Mouse (Mus musculus) heart, postnatal 14 days (tissue): Measurements from ENCODE around the gene Snph. TPM values are rescaled to one million over a fixed set of nuclear protein-coding genes. Genes with fewer than 3 reads are reported as not detected.
"Not testable (repeated sequence)": the region's sequence is repeated elsewhere in the genome, so short reads cannot be mapped to it uniquely, and the experiment has no call there.

ENCODE experiments used
- DNase-seq, 2 experiments: peaks; one replicate each; pipeline ENCODE4 v3.0.0; 2021 to 2022
- intact Hi-C: fragments of 180-260 bp; cut with DNase I; formaldehyde crosslinking; loops from one replicate; pipeline ENCODE4 v1.15.1; 2025
- long read RNA-seq, 2 experiments: library from polyadenylated mRNA; stranded (forward); transcript quantifications; one replicate each; pipeline ENCODE4 v2.0.0; 2021
- total RNA-seq, 2 experiments: library from RNA; stranded (reverse); gene quantifications; 2 replicates each; pipeline ENCODE4 v1.2.3; 2021

Gene Snph
- total RNA-seq: 1 to 10 TPM; 3.6 to 3.7 TPM
- long read RNA-seq, experiment 1, partial matches to known transcripts: 0 of 3 reads
- long read RNA-seq, experiment 1, other reads (novel, unspliced or antisense): 3 of 3 reads
- long read RNA-seq, experiment 2, partial matches to known transcripts: 0 of 1 reads
- long read RNA-seq, experiment 2, other reads (novel, unspliced or antisense): 1 of 1 reads

DNA sequence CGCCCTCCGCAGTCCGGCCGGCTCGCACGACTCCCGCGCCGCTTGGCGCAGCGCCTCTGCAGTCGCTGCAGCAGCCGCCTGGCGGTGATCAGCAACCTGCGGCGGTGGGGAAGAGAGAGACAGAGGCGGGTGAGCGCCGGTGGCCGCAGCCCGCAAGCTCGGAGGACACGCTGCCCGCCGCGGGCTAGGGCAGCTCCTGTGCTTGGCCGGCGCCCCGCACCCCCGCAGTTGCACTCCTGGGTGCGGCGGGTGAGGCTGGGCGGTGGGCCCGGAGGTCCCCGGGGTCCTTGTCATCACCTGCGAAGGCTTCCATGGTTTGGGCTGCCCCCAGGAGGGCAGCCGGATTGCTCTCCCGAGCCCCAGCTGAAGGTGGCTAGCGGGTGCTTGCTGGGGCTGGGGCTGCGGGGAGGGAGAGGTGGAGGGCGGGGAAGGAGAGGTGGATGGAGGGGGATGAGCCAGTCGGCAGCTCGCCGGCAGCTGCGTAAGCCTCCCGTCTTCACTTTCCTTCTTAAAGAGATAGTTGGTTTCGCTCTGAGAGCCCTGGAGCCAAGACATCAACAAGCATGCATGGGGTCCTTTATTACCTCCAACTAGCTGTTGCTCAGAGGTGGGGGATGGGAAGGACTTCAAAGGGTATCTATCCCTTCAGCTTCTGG lies at the start of gene Snph:
Snph (minus strand) TSS at position 435 of the 656 bp plus-strand sequence.
- DNase-seq: peak; percentile 58 to 59
- intact Hi-C loops: no loop called here

GRCm38 (mm10) chr2:151676234-151676633 lies 43.8 kb upstream of the Snph start:
- intact Hi-C loops: no loop called here
- DNase-seq: no peak

GRCm38 (mm10) chr2:151670968-151671329 lies 38.6 kb upstream of the Snph start:
- intact Hi-C loops: no loop called here
- no peak for DNase-seq

GRCm38 (mm10) chr2:151670026-151670967 lies 37.9 kb upstream of the Snph start:
- intact Hi-C loops: no loop called here
- no peak for DNase-seq

DNA sequence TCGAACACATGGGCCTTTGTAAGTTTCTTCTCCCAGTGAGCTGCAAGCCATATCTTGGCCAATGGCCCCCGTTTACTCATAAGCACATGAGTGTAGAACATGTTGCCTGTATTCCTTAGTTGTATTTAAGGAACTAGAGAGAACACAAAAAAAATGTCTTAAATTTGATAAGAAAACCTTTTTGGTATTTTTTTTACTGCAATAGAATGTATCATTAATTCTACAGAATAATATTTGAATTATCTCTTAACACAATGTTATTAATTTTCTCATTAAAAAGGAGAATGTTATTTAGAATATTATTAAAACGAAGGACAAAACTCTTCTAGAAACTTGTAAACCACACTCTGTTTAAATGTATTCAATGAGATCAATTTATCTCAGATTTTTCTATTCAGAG lies 36.0 kb upstream of the Snph start, which contains the start of gene Rad21l:
Rad21l (minus strand) TSS at position 101 of the 400 bp plus-strand sequence.
- intact Hi-C loops: no loop called here
- DNase-seq: no peak

DNA sequence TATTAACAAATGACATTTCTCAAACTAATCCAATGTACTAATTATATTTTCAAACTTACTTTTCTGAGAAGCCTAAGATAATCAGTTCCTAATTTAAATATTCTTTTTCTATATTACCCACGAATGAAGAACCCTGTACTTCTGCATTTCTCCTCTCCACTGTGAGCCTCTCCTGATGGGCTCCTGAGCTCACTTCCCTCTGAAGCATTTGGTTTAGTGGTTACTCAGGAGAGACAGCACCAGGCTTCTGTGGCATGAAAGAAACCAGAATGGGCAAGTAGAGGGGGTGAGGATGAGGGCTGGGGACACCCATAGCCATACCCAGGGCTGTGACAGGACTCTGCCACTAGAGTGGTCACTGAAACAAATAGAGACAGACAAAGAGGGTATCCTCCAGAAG lies 19.7 kb upstream of the Snph start:
- DNase-seq: no peak
- intact Hi-C loops: no loop called here

DNA sequence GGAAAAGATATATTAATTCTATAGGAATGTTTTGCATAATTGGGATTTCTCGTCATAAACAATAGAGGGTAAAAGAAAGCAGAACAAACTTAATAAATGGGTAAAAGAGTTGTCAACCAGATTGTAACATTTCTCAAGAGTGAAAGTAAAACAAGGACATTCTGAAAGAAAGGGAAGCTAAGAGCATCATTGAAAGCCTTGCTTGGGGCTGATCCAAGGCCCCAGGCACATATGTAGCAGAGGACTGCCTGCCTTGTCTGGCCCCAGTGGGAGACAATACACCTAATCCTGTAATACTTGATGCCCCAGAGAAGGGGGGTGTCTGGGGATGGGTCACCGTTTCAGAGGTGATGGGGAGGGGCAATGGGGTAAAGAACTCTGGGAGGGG lies 3.6 kb upstream of the Snph start:
- DNase-seq: no peak
- intact Hi-C loops: no loop called here

GRCm38 (mm10) chr2:151635362-151636014 lies 3.1 kb upstream of the Snph start:
- no peak for DNase-seq
- intact Hi-C loops: no loop called here

DNA sequence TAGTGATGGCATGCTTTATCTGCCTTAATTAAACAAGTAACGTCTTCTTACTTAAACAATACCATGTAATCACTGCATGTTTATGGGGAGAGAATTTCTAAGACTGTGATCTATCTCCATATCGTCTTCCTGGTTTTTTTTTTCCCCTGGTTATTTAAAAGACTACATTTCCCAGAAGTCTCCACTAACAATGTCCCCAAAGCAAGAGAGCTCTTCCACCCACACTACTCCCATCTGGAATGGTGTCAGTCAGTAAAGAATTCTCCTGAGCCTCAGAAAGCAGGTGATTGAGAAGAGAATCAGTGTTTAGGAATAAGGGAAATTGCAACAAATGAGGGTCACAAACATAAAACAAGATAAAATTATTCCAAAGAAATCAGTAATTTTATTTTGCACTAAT lies 2.5 kb upstream of the Snph start:
- intact Hi-C loops: no loop called here
- no peak for DNase-seq

- intact Hi-C loops: no loop called here
- no peak for DNase-seq
Measured at GRCm38 (mm10) chr2:151632982-151633381, 589 bp upstream of the Snph start.

GRCm38 (mm10) chr2:151631406-151632158 lies 811 bp downstream of the Snph start:
- intact Hi-C loops: no loop called here
- no peak for DNase-seq

DNA sequence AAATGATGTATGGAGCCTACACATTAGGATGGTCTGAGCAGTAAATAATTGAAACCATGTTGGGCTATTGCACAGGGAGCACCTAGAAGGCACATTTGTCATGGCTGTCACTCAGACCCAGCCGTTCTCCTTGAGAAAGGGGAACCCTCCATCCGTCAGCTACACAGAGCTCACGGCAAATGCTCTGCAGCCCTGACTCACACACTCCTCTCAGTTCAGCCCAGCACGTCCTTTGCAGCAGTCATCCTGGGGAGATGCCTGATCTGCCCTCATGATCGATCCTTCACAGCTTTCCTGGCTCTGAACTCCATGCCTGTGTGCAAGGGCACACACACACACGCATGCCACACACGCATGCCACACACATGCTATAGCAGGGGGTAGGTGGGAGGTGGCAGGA lies 3.1 kb downstream of the Snph start:
- intact Hi-C loops: no loop called here
- DNase-seq: no peak

DNA sequence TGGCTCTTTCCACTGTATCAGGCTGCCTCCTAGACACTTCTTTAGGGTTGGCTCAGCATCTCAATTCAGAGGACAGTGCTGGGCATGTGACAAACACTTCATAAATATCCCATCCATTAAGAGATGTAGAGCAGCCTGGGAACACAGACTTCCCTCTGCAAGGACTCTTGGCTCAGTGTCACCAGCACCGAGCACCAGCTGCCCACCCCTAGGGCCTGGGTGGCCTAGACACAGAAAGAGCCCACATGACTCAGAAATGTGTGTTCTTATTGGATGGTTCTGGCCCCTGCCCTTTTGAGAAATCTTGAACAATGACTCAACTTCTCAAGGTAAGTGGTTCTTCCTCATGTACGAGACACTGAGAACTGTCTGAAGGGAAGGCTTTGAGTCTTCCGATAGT lies 4.4 kb downstream of the Snph start:
- intact Hi-C loops: no loop called here
- DNase-seq: no peak

GRCm38 (mm10) chr2:151626296-151626695 lies 6.1 kb downstream of the Snph start:
- DNase-seq: no peak
- intact Hi-C loops: no loop called here

DNA sequence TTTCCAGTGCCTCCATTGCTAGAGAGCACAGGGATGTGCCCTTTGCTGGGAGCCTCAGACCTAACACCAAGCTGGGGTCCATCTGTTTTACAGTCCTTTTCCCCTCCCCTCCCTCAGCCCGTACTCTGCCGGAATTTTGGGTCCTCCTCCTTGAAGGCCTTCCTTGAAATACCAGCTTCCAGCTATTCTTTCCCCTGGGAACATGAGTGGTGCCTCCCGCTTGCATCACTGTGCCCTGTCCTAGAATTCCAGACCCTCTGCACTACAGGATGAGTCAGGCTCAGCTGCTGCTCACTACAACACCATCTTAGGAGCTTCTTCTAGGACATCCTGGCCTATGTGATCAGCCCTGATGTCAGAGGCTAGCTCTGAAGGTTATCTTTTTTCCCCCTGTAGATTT lies 8.6 kb downstream of the Snph start:
- DNase-seq: no peak
- intact Hi-C loops: no loop called here

GRCm38 (mm10) chr2:151616551-151617329 lies 15.7 kb downstream of the Snph start:
- intact Hi-C loops: no loop called here
- no peak for DNase-seq

DNA sequence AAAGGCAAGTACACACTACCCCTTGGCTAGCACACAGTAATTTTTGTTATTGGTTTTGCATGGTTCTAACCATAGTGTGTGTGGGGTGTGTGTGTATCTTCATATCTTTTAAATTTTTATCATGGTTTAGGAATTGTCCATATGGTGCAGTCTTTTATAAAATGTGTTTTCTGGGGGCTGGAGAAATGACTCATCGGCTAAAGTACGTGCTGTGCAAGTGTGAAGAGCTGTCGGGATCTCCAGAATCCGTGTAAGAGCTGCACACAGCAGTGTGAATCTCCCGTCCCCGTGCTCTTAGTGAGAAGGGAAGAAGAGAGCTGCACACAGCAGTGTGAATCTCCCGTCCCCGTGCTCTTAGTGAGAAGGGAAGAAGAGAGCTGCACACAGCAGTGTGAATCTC lies 16.6 kb downstream of the Snph start:
- DNase-seq, intact Hi-C loops: not testable (repeated sequence)

- intact Hi-C loops: no loop called here
- no peak for DNase-seq
Measured at GRCm38 (mm10) chr2:151609974-151610373, 22.4 kb downstream of the Snph start.

GRCm38 (mm10) chr2:151608435-151608834 lies 24.0 kb downstream of the Snph start:
- intact Hi-C loops: no loop called here

More at GRCm38 (mm10) chr2:151608435-151608834, 24.0 kb downstream of the Snph start:
- no peak for DNase-seq
